Mouse (Mus musculus): ENCODE data around the gene Gp9.

Gene Gp9

DNA sequence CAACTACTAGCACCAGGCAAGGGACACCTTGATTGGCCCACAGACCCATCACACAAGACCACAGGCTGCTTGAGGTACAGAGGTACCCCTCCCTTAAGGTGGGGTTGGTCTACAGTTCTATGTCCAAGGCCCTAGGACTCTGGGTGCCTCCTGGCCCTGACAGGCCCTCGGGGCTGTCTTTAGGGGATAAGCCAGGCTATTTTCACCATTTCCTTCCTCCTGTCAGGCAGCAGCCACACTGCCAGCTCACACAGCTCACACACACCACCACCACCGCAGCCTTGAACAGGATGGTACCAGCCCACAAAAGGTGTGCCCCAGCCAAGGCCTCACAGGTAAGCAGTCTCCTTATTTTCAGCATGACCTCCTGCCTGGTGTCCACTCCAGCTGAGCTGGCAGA is at the start of gene Gp9:
Gene Gp9 (plus strand): TSS at position 231 of the 400 bp plus-strand sequence.
- POLR2A ChIA-PET: interaction anchor here in 1 of 4 experiments (1.3 kb wide), 2 partner anchors 10 to 15 kb away, joined by 3 to 4 read pairs; no protein-coding TSS in a partner anchor
- CTCF ChIA-PET: no interaction called here

DNA sequence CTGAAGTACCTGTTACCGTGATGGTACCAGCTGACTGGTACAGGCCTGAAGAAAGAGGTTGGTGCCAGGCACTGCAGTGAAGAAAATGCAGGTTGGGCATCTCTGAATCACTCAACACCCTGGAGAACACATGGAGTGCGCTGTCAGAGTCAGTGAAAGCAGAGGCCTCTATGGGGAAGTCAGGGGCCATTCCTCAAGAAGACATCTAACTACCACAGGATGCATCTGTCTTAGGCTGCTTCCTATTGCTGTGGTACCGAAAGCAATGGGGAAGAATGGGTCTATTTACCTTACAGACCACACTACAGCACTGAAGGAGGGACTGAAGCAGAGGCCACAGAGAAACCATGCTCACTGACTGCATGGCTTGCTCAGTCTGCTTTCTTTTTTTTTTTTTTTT is 49.8 kb upstream of the Gp9 start:
- POLR2A ChIA-PET: no interaction called here
- CTCF ChIA-PET: no interaction called here

- POLR2A ChIA-PET: interaction anchor here in 3 of 4 experiments (1.0 to 4.8 kb wide), 12 partner anchors 7 to 268 kb away, joined by 3 to 32 read pairs (median 4); partner anchors contain the start of gene Isy1 (in 1 of the 3)
- CTCF ChIA-PET: interaction anchor here in 3 of 4 experiments (0.6 to 2.3 kb wide), 6 partner anchors 24 to 1267 kb away, joined by 3 to 11 read pairs (median 4); partner anchors contain the start of gene Aplf (in 1 of the 3)
Measured at GRCm38 (mm10) chr6:87730141-87730540, 47.7 kb upstream of the Gp9 start.

- ChIA-PET CTCF (interaction anchor here (0.6 to 2.3 kb wide), 9 partner anchors 8 to 1267 kb away, joined by 3 to 11 read pairs (median 3); partner anchors contain the start of gene Aplf (in 1 of the 4)), POLR2A (interaction anchor here (0.6 to 4.8 kb wide), 19 partner anchors 8 to 267 kb away, joined by 3 to 32 read pairs (median 3); partner anchors contain the start of genes Isy1 (in 1 of the 4) and Rab43 (in 1 of the 4))
Measured at GRCm38 (mm10) chr6:87730591-87731462, 47.0 kb upstream of the Gp9 start, which contains the start of gene Efcc1. TSS of gene Efcc1 (plus strand) at chr6:87730869.

DNA sequence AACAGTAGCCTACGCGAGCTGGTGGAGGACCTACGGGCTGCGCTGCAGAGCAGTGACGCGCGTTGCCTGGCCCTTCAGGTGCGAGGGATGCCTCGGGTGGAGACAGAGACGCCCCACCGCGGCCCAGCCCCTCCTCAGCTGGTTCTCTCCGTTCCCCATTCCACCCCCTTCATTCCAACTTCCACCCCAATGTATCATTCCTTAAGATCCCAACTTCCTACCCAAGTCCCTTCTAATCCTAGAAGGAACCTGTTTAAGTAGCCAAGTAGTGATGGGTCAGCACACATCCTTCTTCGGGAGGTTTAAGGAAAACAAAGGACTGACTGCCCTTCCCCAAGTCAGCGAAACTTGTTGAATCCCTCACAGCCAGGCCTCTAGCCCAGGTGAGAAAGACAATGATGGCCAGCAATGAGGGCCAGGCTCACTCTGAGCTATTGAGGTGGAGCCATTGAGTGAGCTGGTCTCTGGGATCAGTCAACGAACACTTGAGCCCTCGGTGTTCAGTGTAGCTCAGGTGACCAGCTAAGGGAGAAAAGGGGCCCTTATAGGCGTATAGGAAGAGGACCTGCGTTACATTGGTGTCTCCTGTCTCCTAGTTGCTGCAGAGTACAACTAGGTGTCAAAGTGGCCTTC is 46.3 kb upstream of the Gp9 start:
- CTCF ChIA-PET: interaction anchor here in 2 of 4 experiments (0.6 to 2.3 kb wide), 6 partner anchors 9 to 122 kb away, joined by 3 to 11 read pairs (median 4); partner anchors contain the start of gene Aplf (in 1 of the 2)
- POLR2A ChIA-PET: interaction anchor here in 3 of 4 experiments (0.7 to 4.8 kb wide), 15 partner anchors 9 to 262 kb away, joined by 3 to 32 read pairs (median 4); partner anchors contain the start of gene Isy1 (in 1 of the 3)

DNA sequence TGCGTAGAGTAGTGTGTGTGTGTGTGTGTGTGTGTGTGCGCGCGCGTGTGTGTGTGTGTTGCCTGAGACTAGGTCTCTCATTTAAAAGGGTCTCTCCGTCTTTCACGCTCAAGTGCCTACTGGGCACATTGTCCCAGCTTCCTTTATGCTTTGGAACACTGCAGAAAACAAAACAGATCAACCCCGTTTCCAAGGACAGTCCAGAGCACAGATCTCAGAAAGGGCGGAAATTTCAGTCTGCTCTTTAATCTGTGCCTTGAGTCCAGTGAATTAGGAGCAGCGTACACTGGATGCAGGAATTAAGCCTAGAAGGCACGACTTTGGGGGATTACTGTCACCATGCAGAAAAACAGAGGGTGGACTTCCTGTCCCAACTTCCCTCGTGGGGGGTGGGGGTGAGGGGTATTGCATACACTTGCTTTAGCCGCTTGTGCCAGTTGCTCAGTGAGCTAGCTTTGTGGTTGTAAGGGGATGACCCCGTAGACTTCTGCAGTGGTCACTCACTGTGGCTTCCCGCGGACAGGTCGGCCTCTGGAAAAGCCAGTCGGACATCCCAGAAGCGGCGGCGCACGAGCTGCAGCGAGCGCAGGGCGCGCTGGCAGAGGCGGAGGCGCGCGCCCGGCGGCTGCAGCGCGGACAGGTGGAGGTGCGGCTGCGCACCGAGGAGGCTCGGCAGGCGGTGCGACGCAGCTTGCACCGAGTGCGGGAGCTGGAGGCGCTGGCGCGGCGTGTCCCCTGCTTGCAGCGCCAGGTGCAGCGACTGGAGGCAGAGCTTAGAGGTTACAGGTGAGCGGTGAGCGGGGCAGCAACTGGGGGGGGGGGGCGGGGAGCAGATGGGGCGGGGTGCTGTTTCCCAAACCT is 45.5 kb upstream of the Gp9 start:
- POLR2A ChIA-PET: interaction anchor here (0.6 to 4.8 kb wide), 17 partner anchors 9 to 439 kb away, joined by 3 to 32 read pairs (median 5); partner anchors contain the start of genes Aplf (in 1 of the 4), Gm45140 (in 1 of the 4) and Isy1 (in 1 of the 4)
- CTCF ChIA-PET: interaction anchor here (0.6 to 1.5 kb wide), 7 partner anchors 10 to 266 kb away, joined by 3 to 6 read pairs (median 3); no protein-coding TSS in a partner anchor

- POLR2A ChIA-PET: interaction anchor here in 3 of 4 experiments (0.5 to 4.8 kb wide), 10 partner anchors 10 to 188 kb away, joined by 3 to 32 read pairs (median 5); no protein-coding TSS in a partner anchor
- CTCF ChIA-PET: interaction anchor here in 3 of 4 experiments (1.0 to 1.5 kb wide), 5 partner anchors 9 to 267 kb away, joined by 3 read pairs; no protein-coding TSS in a partner anchor
Measured at GRCm38 (mm10) chr6:87733131-87733930, 44.5 kb upstream of the Gp9 start.

GRCm38 (mm10) chr6:87734136-87734535 is 43.7 kb upstream of the Gp9 start:
- CTCF ChIA-PET: no interaction called here

GRCm38 (mm10) chr6:87736923-87737322 is 40.9 kb upstream of the Gp9 start:
- ChIA-PET CTCF (interaction anchor here in 1 of 4 experiments (0.7 kb wide), 1 partner anchor 75 kb away, joined by 3 read pairs; no protein-coding TSS in a partner anchor), POLR2A (interaction anchor here in 1 of 4 experiments (0.6 kb wide), 1 partner anchor 562 kb away, joined by 3 read pairs; no protein-coding TSS in a partner anchor)

More at GRCm38 (mm10) chr6:87734136-87734535, 43.7 kb upstream of the Gp9 start:
- POLR2A ChIA-PET: interaction anchor here in 2 of 4 experiments (1.5 to 4.8 kb wide), 3 partner anchors 11 to 28 kb away, joined by 3 to 32 read pairs (median 5); no protein-coding TSS in a partner anchor

- CTCF ChIA-PET: no interaction called here
Measured at GRCm38 (mm10) chr6:87737921-87738626, 39.8 kb upstream of the Gp9 start.

GRCm38 (mm10) chr6:87739898-87740297 is 38.0 kb upstream of the Gp9 start:
- ChIA-PET POLR2A (interaction anchor here in 2 of 4 experiments (0.5 to 1.1 kb wide), 3 partner anchors 17 to 22 kb away, joined by 3 to 5 read pairs (median 3); no protein-coding TSS in a partner anchor), CTCF (no interaction called here)

More at GRCm38 (mm10) chr6:87737921-87738626, 39.8 kb upstream of the Gp9 start:
- POLR2A ChIA-PET: no interaction called here

DNA sequence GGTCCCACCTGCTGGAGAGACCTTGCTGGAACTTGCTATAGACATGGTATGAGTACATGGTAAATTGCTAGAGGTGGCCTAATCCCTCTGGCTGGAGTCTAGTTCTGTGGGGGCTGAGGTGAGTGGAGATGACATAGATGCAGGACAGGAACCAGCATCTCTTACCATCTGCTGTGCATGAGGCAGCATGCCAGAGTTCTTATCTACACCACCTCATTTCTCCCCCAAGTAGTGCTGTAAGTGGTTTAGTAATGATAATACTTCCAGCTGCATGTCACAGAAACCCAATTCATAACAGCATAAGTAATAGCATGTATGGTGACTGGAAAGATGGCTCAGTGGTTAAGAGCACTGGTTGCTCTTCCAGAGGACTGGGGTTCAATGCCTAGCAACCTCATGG is 37.4 kb upstream of the Gp9 start:
- ChIA-PET POLR2A (interaction anchor here in 1 of 4 experiments (1.1 kb wide), 1 partner anchor 18 kb away, joined by 3 read pairs; no protein-coding TSS in a partner anchor), CTCF (no interaction called here)

DNA sequence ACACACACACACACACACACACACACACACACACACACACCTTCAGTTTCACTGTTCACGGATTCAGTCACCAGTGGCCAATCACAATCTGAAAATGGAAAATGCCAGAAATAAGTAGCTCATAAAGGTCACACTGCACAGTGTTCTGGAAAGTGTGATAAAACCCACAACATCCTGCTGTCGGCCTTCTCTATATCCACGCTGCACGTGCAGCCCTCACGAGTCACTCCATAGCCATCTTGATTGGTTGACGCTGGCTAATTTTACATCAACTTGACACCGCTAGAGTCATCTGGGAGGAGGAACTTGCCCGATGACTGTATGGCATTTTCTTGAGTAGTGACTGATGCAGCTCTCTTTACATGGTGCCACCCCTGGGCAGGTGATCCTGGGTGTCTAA is 35.9 kb upstream of the Gp9 start:
- POLR2A ChIA-PET: interaction anchor here in 2 of 4 experiments (0.7 to 1.0 kb wide), 3 partner anchors 11 to 614 kb away, joined by 3 to 4 read pairs (median 3); partner anchors contain the start of genes Efcc1 (in 1 of the 2) and Isy1 (in 1 of the 2)

GRCm38 (mm10) chr6:87742804-87743203 is 35.1 kb upstream of the Gp9 start:
- ChIA-PET CTCF (interaction anchor here in 2 of 4 experiments (0.6 to 1.5 kb wide), 4 partner anchors 8 to 11 kb away, joined by 3 read pairs; no protein-coding TSS in a partner anchor), POLR2A (interaction anchor here in 2 of 4 experiments (0.9 to 1.8 kb wide), 2 partner anchors 12 kb away, joined by 4 to 6 read pairs; partner anchors contain the start of gene Efcc1 (in 2 of the 2))

More for the DNA sequence above, 35.9 kb upstream of the Gp9 start:
- CTCF ChIA-PET: interaction anchor here in 2 of 4 experiments (0.6 to 1.5 kb wide), 4 partner anchors 9 to 10 kb away, joined by 3 read pairs; no protein-coding TSS in a partner anchor

GRCm38 (mm10) chr6:87743281-87743680 is 34.6 kb upstream of the Gp9 start:
- ChIA-PET POLR2A (interaction anchor here in 1 of 4 experiments (0.9 to 1.8 kb wide), 3 partner anchors 12 to 162 kb away, joined by 3 to 6 read pairs (median 3); partner anchors contain the start of gene Efcc1), CTCF (no interaction called here)
